Mouse (Mus musculus): Measurements from ENCODE around the gene Gm45808. TPM values are rescaled to one million over a fixed set of nuclear protein-coding genes. Genes with fewer than 3 reads are reported as not detected.
"Not testable (repeated sequence)": the region's sequence is repeated elsewhere in the genome, so short reads cannot be mapped to it uniquely, and the experiment has no call there.

Gene Gm45808
- polyA plus RNA-seq, 1 experiment: not detected

DNA sequence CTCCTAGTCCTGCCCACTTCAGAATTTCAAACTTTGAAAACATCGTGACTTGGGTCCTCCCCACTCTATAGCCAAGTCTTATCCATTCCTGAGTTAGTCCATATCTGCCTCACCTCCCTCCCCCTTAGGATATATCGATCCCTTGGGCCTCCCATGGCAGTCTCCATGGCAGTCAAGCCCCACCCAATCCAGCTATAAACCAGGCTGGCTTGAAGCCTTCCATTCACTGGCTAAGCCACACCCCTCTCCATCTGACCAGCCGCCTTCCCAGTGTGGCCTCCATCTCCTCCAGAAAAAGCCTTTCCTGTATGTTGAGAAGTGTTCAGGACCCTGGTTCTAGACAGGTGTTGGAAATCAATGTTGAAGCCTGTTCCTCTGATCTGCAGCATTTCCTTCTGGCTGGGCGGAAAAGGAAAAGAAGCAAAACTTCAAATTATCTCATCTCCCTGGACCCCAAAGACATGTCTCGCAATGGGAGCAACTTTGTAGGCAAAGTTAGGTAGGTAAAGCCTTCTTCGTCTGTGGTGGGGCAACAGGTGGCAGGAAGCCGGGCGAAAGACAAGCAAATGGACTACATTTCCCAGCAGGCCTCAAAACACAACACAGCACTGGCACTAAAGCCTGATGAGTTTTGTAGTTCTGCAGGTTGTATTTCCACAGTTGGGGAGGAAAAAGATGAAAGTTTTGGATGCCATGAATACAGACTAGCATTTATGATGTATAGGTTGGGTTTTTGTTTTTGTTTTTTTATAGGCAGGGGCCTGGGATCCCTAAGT is 32.9 kb upstream of the Gm45808 start:
- no peak overlapping the region for H3K27ac ChIP-seq (ENCODE audit: insufficient read depth, low read depth, low read length)
- no peak for TF ChIP-seq CTCF (IDR thresholded peaks at IDR 0.05; ENCODE audit: extremely low read depth, insufficient read length, insufficient replicate concordance, low read depth, low read length)
- TF ChIP-seq POLR2A (IDR thresholded peaks at IDR 0.05; ENCODE audit: low read depth, low read length): no peak
- H3K27me3 ChIP-seq (ENCODE audit: control insufficient read depth, insufficient read depth, low read length): no peaks in the 10 kb centered on the region
- peaks cover 8% of the 10 kb centered on the region; the same call in 1 of the 2 replicates for H3K4me1 ChIP-seq (ENCODE audit: control insufficient read depth, insufficient read depth, insufficient read length, low read length)
- H3K4me3 ChIP-seq (ENCODE audit: low read depth, low read length): no peak overlapping the region
- H3K36me3 ChIP-seq (ENCODE audit: control insufficient read depth, insufficient read depth, low read length): peaks cover 7% of the 10 kb centered on the region; the same call in 1 of the 2 replicates
- WGBS: 44% methylated on average over 8 of the region's 8 CpGs

DNA sequence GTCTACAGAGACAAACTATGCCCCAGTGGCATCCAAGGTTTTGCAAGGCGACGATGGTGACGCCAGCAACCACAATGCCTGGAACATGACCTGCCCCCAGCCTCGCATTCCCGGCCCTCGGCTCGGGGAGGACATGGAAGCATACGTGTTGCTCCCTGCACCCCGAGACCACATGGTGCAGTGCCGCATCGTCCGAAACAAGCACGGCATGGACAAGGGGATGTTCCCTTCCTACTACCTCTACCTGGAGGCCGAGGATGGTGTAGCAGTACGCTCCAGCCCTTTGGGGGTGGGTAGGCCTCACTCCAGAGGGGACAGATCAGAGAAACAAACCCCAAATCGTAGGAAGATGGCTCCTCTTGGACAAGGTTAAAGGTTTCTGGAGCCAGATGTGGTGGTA is 32.0 kb upstream of the Gm45808 start:
- 95% methylated on average over 16 of the region's 16 CpGs for WGBS
- TF ChIP-seq CTCF (IDR thresholded peaks at IDR 0.05; ENCODE audit: extremely low read depth, insufficient read length, insufficient replicate concordance, low read depth, low read length): no peak
- no peak for TF ChIP-seq POLR2A (IDR thresholded peaks at IDR 0.05; ENCODE audit: low read depth, low read length)
- H3K27me3 ChIP-seq (ENCODE audit: control insufficient read depth, insufficient read depth, low read length): no peaks in the 10 kb centered on the region
- no peak overlapping the region for H3K27ac ChIP-seq (ENCODE audit: insufficient read depth, low read depth, low read length)
- H3K4me3 ChIP-seq (ENCODE audit: low read depth, low read length): no peak overlapping the region
- H3K4me1 ChIP-seq (ENCODE audit: control insufficient read depth, insufficient read depth, insufficient read length, low read length): peaks cover 6% of the 10 kb centered on the region; the same call in 1 of the 2 replicates
- H3K36me3 ChIP-seq (ENCODE audit: control insufficient read depth, insufficient read depth, low read length): peaks cover 5% of the 10 kb centered on the region; the same call in 1 of the 2 replicates

DNA sequence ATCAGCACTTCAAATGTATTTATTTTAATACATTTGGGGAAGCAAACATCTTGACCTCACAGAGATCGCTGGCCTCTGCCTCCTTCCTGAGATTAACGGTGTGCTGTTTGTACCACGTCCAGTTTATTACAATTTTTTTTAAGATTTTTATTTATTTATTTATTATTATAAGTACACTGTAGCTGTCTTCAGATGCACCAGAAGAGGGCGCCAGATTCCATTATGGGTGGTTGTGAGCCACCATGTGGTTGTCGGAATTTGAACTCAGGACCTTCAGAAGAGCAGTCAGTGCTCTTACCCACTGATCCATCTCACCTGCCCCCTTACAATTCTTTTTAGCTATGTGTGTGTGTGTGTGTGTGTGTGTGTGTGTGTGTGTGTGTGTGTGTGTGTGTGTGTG is 30.2 kb upstream of the Gm45808 start:
- H3K27me3 ChIP-seq (ENCODE audit: control insufficient read depth, insufficient read depth, low read length); H3K36me3 ChIP-seq (ENCODE audit: control insufficient read depth, insufficient read depth, low read length); H3K4me3 ChIP-seq (ENCODE audit: low read depth, low read length); H3K4me1 ChIP-seq (ENCODE audit: control insufficient read depth, insufficient read depth, insufficient read length, low read length); H3K27ac ChIP-seq (ENCODE audit: insufficient read depth, low read depth, low read length): not testable (repeated sequence)
- 60% methylated on average over 5 of the region's 5 CpGs for WGBS

DNA sequence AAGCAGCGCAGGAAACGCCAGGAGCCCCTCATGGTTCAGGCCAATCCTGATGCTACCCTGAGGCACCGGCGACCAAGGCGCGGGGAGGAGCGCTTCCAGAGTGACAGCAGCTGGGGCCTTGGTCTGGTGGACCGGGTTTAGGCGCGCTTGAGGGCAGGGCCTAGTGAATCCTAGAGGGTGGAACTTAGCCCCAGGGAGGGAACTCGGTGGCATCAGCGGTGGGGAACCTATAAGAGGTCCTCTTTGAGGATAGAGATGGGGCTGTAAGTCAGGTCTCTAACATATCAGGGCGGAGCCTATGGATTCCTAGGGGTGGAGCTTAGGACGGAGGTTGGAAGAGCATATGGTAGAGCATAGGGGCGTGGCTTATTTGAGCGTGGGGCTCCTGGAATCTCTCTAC is 28.8 kb upstream of the Gm45808 start:
- Histone ChIP-seq H3K4me1 (ENCODE audit: control insufficient read depth, insufficient read depth, insufficient read length, low read length) (0 out of 2 replicates have a peak, but pooled peaks cover 3% of the 10 kb centered on the region), H3K27ac (ENCODE audit: insufficient read depth, low read depth, low read length) (no peak overlapping the region), H3K4me3 (ENCODE audit: low read depth, low read length) (no peak overlapping the region), H3K36me3 (ENCODE audit: control insufficient read depth, insufficient read depth, low read length) (no peaks in the 10 kb centered on the region), H3K27me3 (ENCODE audit: control insufficient read depth, insufficient read depth, low read length) (no peaks in the 10 kb centered on the region)
- 59% methylated on average over 16 of the region's 16 CpGs for WGBS
- TF ChIP-seq POLR2A (IDR thresholded peaks at IDR 0.05; ENCODE audit: low read depth, low read length): no peak
- no peak for TF ChIP-seq CTCF (IDR thresholded peaks at IDR 0.05; ENCODE audit: extremely low read depth, insufficient read length, insufficient replicate concordance, low read depth, low read length)

DNA sequence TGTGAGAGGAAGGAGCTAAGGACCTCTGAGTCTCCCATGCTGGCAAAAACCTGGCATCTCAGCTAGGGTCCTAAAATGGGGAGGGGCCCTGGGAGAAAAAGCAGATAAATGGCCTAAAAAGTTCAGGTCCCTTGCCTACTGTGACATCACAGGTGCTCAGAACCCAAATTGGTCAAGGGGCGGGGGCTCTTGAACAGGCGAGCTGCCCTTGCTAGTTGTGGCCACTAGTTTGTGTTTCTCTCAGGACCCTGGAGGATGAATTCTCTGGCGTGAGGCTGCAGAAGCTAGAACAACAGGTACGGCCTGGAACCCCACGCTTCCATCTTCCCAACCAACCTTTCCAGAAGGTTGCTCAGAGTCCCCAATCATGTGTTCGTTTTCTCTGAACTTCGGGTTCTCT is 27.8 kb upstream of the Gm45808 start:
- Histone ChIP-seq H3K4me1 (ENCODE audit: control insufficient read depth, insufficient read depth, insufficient read length, low read length) (peaks cover 2% of the 10 kb centered on the region; the same call in 1 of the 2 replicates), H3K36me3 (ENCODE audit: control insufficient read depth, insufficient read depth, low read length) (no peaks in the 10 kb centered on the region), H3K4me3 (ENCODE audit: low read depth, low read length) (no peak overlapping the region), H3K27ac (ENCODE audit: insufficient read depth, low read depth, low read length) (no peak overlapping the region), H3K27me3 (ENCODE audit: control insufficient read depth, insufficient read depth, low read length) (no peaks in the 10 kb centered on the region)
- WGBS: 89% methylated on average over 7 of the region's 7 CpGs
- TF ChIP-seq CTCF (IDR thresholded peaks at IDR 0.05; ENCODE audit: extremely low read depth, insufficient read length, insufficient replicate concordance, low read depth, low read length): no peak
- no peak for TF ChIP-seq POLR2A (IDR thresholded peaks at IDR 0.05; ENCODE audit: low read depth, low read length)

DNA sequence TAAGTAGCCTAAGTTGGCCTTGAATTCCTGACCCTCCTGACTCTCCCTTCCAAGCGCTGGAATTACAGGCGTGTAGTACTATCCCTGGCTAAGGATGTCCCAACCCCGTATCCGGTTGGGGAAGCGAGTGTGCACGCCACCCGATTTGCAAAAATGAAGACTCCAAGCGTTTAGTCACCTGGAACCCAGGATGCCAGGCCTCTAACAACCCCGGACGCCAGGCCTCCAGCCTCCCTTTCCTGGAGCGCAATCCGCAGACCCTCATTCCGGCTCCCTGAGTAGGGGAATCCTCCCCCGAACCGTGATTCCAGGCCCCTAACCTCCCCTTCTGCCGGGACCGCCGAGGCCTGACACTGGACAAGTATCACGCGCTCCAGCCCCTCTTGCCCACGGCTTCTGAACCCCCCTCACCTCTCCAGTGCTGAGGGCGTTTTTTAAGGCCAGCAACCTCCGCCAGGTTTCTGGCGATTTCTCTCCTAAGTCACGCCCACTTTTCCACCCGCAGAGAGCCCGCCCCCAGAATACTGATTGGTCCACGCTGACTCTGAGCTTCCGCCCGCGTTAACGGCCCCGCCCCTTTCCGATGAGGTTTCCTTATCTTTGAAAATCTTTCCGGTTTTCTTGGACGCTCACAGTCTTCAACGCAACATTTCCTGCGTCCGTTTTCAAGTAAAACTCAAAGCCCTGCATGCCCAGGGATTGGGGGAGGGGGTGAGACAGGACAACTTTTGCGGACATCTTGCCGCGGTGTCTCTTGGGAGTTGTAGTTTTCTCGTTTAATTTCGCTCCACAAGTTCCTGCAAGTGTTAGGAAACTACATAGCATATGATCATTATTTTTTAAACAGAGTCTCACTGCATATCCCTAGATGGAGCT is 23.5 kb upstream of the Gm45808 start, which contains the start of gene Nucb1:
Nucb1 (minus strand) TSS at position 495 of the 876 bp plus-strand sequence.
- WGBS: under 1% methylated on average over 44 of the region's 44 CpGs
- TF ChIP-seq CTCF (IDR thresholded peaks at IDR 0.05; ENCODE audit: extremely low read depth, insufficient read length, insufficient replicate concordance, low read depth, low read length) (peak; percentile 11; the same call in 1 of the 2 replicates), POLR2A (IDR thresholded peaks at IDR 0.05; ENCODE audit: low read depth, low read length) (peak; percentile 85)
- H3K27me3 ChIP-seq (ENCODE audit: control insufficient read depth, insufficient read depth, low read length): no peaks in the 10 kb centered on the region
- H3K4me1 ChIP-seq (ENCODE audit: control insufficient read depth, insufficient read depth, insufficient read length, low read length): peaks cover 10% of the 10 kb centered on the region; the same call in 1 of the 2 replicates
- peak within 1 kb of the TSS; percentile 72 for H3K27ac ChIP-seq (ENCODE audit: insufficient read depth, low read depth, low read length)
- H3K4me3 ChIP-seq (ENCODE audit: low read depth, low read length): peak within 1 kb of the TSS; percentile 82
- H3K36me3 ChIP-seq (ENCODE audit: control insufficient read depth, insufficient read depth, low read length): peaks cover 10% of the 10 kb centered on the region
